Mouse (Mus musculus) hindbrain, postnatal 0 days (tissue): ENCODE results near the gene Syt5. TPM values are rescaled to one million over a fixed set of nuclear protein-coding genes. Genes with fewer than 3 reads are reported as not detected.
"Not testable (repeated sequence)": the region's sequence is repeated elsewhere in the genome, so short reads cannot be mapped to it uniquely, and the experiment has no call there.

ENCODE experiments used
- ATAC-seq: fragments of 200-750 bp; cut with Nextera tagmentation; 2 replicates; pipeline ENCODE4 v1.8.0; 2017; ENCODE audit warnings: mild to moderate bottlenecking, moderate TSS enrichment, moderate library complexity
- DNase-seq: peaks from one replicate; pipeline ENCODE4 v3.0.0-alpha.2; 2015; ENCODE audit warnings: low spot score
- H3K27ac ChIP-seq: fragments of 300-500 bp; sonication (generic); 2 replicates; pipeline ENCODE4 v1.5.1; 2014; ENCODE audit warnings: mild to moderate bottlenecking
- H3K27me3 ChIP-seq: fragments of 300-500 bp; sonication (generic); 2 replicates; pipeline ENCODE4 v1.6.1; 2014; ENCODE audit warnings: low read length, mixed read lengths; ENCODE audit not compliant: insufficient read depth
- H3K36me3 ChIP-seq: fragments of 300-500 bp; sonication (generic); 2 replicates; pipeline ENCODE4 v1.6.1; 2014; ENCODE audit warnings: low read length, mixed read lengths; ENCODE audit not compliant: insufficient read depth
- H3K4me1 ChIP-seq: fragments of 300-500 bp; sonication (generic); 2 replicates; pipeline ENCODE4 v1.6.1; 2014; ENCODE audit warnings: antibody characterized with exemption, low read length, mixed read lengths; ENCODE audit not compliant: insufficient read depth
- H3K4me2 ChIP-seq: fragments of 300-500 bp; sonication (generic); 2 replicates; pipeline ENCODE4 v1.6.1; 2014; ENCODE audit warnings: low read depth, mild to moderate bottlenecking, low read length, moderate library complexity, mixed read lengths
- H3K4me3 ChIP-seq: fragments of 300-500 bp; sonication (generic); 2 replicates; pipeline ENCODE4 v1.5.1; 2014; ENCODE audit warnings: low read length
- H3K9ac ChIP-seq: fragments of 300-500 bp; sonication (generic); replicated peaks from 2 replicates; pipeline ENCODE4 v1.6.1; 2014; ENCODE audit warnings: mild to moderate bottlenecking, low read length, moderate library complexity, mixed read lengths
- H3K9me3 ChIP-seq: fragments of 300-500 bp; sonication (generic); 2 replicates; pipeline ENCODE4 v1.6.1; 2016; ENCODE audit warnings: low read length, mixed read lengths
- CTCF ChIP-seq: IDR thresholded peaks from 2 replicates; pipeline ENCODE4 v1.5.1; 2016; ENCODE audit warnings: antibody characterized with exemption, control low read depth, low read depth
- WGBS: fragments of 180-500 bp; shearing (Covaris S2); extraction: QIAGEN DNeasy Blood & Tissue Kit; methylation state at CpG from one replicate; pipeline ENCODE4 v1.1.7; 2014; 5-methylcytosine and 5-hydroxymethylcytosine counted together
- polyA plus RNA-seq: library from polyadenylated mRNA; unstranded; fragments of >200 nt; fragmentation: Nextera tagmentation; extraction: Ambion mirVana; gene quantifications from 2 replicates; pipeline ENCODE4 v1.2.1, GENCODE M21; 2015
- total RNA-seq: library from RNA; depleted of rRNA; stranded (reverse); fragments of >200 nt; gene quantifications from 2 replicates; pipeline ENCODE4 v1.2.3, GENCODE M21; 2014

Syt5 gene
- total and polyA plus RNA-seq, 2 experiments from 2014 or later, result 83.7 to 103 TPM

- peaks cover 9% of the 10 kb centered on the region; the same call in 1 of the 2 replicates for H3K27me3 ChIP-seq
- WGBS, result 1% methylated on average over 28 of the region's 28 CpGs
- H3K9ac ChIP-seq, result peak within 1 kb of the TSS; percentile 28
- H3K9me3 ChIP-seq, result no peaks in the 10 kb centered on the region
- H3K27ac ChIP-seq, result no peak within 1 kb of the TSS
- ATAC-seq, result peak; percentile 80
- no peaks in the 10 kb centered on the region for H3K4me1 ChIP-seq
- no peak for TF ChIP-seq CTCF
- peak; percentile 82 for DNase-seq
- peak within 1 kb of the TSS; percentile 28 for H3K4me3 ChIP-seq
- H3K4me2 ChIP-seq, result peak within 1 kb of the TSS; percentile 58
- H3K36me3 ChIP-seq, result no peaks in the 10 kb centered on the region
Measured at GRCm38 (mm10) chr7:4532005-4532729, 15.2 kb downstream of the Syt5 start, which contains the start of gene Dnaaf3. Dnaaf3 (minus strand) TSS chr7:4532453.

DNA sequence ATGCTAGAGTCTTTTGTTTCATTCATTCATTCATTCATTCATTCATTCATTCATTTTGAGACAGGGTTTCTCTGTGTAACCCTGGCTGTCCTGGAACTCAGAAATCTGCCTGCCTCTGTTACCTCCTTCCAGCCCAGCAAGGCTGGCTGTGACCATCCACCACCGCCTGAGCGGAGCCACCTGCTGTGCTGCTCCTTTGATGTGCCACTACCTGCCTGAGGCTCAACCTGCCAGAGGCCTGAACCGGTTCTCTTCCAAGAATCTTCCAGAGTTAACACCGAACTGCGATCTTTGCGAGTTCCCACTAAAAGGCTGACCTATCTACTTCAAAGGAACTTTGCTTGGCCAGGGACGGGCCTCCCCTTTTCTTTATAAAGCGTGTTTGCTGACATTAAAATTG is 17.2 kb downstream of the Syt5 start:
- H3K9me3 ChIP-seq, H3K27me3 ChIP-seq, H3K4me3 ChIP-seq, H3K4me1 ChIP-seq, ATAC-seq, H3K9ac ChIP-seq, H3K27ac ChIP-seq, H3K4me2 ChIP-seq, H3K36me3 ChIP-seq, DNase-seq: not testable (repeated sequence)
- 60% methylated on average over 7 of the region's 8 CpGs for WGBS

DNA sequence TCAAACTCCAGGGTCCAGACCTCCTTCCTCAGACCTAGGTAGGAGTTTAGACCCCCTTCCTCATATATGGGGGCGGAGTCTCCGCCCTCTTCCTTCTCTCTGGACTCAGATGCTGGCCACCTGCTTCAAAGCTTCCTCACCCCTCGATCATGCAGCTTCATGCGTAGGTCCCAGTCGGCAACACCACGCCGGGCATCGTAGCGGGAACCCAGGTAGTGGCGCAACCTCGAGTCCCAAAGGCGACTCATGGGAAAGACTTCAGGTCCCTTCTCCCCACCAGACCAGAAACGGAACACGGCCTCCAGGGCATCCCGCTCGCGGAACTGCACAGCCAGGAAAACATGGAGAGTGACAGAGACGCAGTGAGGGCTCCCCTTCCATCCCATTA is 20.0 kb downstream of the Syt5 start:
- ATAC-seq, result no peak
- Histone ChIP-seq H3K27ac (no peak overlapping the region), H3K4me1 (no peaks in the 10 kb centered on the region), H3K9me3 (no peaks in the 10 kb centered on the region), H3K36me3 (no peaks in the 10 kb centered on the region), H3K4me2 (peak overlapping the region; percentile 58), H3K9ac (no peak overlapping the region; the same call in 1 of the 2 replicates), H3K4me3 (no peak overlapping the region), H3K27me3 (peaks cover 9% of the 10 kb centered on the region; the same call in 1 of the 2 replicates)
- DNase-seq, result no peak
- no peak for TF ChIP-seq CTCF
- 51% methylated on average over 18 of the region's 18 CpGs for WGBS

DNA sequence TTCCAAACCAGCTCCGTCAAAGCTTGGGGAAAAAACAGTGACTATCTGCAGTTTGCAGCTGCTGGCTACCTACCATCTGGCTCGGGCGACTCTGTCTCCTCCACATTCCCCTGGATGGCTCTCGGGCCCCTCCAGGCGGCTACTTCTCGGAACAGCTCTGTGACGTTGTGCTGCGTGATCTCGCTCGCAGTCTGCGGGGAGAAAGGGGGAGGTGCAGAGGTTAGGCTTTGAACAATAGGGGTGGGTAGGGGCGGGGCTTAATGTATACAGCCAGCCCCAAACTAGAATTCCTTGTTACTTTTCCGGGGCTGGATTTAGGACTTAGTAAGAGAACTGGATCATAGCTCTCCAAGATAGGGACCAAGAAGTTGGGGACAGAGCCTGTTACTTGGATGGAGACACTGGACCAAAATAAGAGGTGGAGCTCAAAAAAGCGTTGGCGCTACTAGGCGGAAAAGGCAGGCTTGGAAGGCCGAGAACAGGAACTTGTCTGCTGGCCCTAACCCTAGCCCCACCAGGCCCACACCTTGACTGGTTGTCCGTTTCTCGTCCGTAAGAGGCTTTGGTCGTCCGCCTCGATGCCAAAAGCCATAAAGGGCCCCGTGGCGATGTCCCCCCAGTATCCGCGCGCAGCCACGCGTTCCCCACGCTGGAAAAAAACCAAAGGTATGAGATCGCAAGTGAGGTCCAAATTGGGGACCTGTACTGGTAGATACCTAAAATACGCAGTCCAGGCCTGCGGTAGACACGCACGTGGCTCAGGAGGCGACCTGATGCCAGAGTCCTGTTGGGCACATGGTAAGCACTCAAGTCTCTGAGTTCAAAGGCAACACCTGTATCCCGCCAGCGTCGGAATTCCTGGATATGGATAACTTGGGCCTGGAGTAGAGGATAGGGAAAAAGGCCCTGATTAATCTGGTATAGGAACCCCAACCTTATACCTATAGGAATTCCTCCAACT is 20.7 kb downstream of the Syt5 start:
- TF ChIP-seq CTCF, result peak; percentile 86
- Histone ChIP-seq H3K9ac (peak overlapping the region; percentile 31), H3K4me2 (peak overlapping the region; percentile 58), H3K27ac (peak overlapping the region; percentile 11; the same call in 1 of the 2 replicates), H3K4me1 (no peaks in the 10 kb centered on the region), H3K27me3 (peaks cover 2% of the 10 kb centered on the region; the same call in 1 of the 2 replicates), H3K9me3 (no peaks in the 10 kb centered on the region), H3K4me3 (peak overlapping the region; percentile 30), H3K36me3 (no peaks in the 10 kb centered on the region)
- ATAC-seq, result peak; percentile 96
- DNase-seq, result peak; percentile 94
- 21% methylated on average over 40 of the region's 40 CpGs for WGBS

DNA sequence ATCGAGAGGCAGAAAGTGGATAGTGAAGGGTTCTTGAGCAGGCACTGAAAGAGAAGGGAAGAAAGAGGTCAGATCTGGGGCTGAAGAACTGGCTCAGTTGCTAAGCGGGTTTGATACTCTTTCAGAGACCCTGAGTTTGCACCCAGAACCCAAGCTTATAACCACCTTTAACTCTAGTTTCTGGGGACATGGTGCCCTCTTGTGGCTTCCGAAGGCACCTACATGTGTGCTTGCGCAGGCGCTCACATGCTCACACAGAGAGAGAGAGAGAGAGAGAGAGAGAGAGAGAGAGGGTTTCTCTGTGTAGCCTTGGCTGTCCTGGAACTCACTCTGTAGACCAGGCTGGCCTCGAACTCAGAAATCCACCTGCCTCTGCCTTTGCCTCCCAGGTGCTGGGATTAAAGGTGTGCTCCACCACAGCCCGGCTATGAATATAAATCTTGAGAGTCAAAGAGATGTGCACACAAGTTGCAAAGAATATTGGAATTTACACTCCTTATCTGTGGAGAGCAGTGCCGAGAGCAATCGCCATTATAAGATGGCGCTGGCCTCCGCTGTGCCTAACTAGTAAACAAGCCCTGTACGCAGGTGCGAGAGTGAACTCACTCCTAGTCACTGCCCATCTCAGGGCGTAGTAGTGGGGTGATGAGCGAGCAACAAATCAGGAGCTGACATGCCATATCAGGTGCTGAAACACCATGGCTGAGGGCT is 23.0 kb downstream of the Syt5 start, which contains the start of gene Tnni3:
Gene Tnni3 (minus strand): TSS at position 18 of the 711 bp plus-strand sequence.
- ATAC-seq, result peak; percentile 18; the same call in 1 of the 2 replicates

More for the DNA sequence above, 23.0 kb downstream of the Syt5 start, which contains the start of gene Tnni3:
- peak; percentile 80 for DNase-seq
- not testable (repeated sequence) for H3K4me2 ChIP-seq, H3K4me1 ChIP-seq, H3K27me3 ChIP-seq, H3K9me3 ChIP-seq, H3K4me3 ChIP-seq, H3K9ac ChIP-seq, H3K27ac ChIP-seq, H3K36me3 ChIP-seq
- peak; percentile 75 for TF ChIP-seq CTCF
- 69% methylated on average over 15 of the region's 15 CpGs for WGBS
